Mouse (Mus musculus): ENCODE results near the gene Traf3.

GRCm38 (mm10) chr12:111227410-111227809, 61.2 kb downstream of the Traf3 start:
- TF ChIP-seq CTCF (IDR thresholded peaks at IDR 0.05; ENCODE audit: extremely low read depth, insufficient read depth, insufficient read length, insufficient replicate concordance) (no peak), POLR2A (IDR thresholded peaks at IDR 0.05; ENCODE audit: low read depth, low read length) (no peak)

All from spleen, adult 2 months (tissue).